Mouse (Mus musculus): Measurements from ENCODE around the gene Dab1. TPM values are rescaled to one million over a fixed set of nuclear protein-coding genes. Genes with fewer than 3 reads are reported as not detected.
A peak's percentile ranks its signal among the peaks of the same experiment; 100 is the strongest.

Gene Dab1
- total and polyA plus RNA-seq, 2 experiments from 2014 or later: 47.9 to 109 TPM

DNA sequence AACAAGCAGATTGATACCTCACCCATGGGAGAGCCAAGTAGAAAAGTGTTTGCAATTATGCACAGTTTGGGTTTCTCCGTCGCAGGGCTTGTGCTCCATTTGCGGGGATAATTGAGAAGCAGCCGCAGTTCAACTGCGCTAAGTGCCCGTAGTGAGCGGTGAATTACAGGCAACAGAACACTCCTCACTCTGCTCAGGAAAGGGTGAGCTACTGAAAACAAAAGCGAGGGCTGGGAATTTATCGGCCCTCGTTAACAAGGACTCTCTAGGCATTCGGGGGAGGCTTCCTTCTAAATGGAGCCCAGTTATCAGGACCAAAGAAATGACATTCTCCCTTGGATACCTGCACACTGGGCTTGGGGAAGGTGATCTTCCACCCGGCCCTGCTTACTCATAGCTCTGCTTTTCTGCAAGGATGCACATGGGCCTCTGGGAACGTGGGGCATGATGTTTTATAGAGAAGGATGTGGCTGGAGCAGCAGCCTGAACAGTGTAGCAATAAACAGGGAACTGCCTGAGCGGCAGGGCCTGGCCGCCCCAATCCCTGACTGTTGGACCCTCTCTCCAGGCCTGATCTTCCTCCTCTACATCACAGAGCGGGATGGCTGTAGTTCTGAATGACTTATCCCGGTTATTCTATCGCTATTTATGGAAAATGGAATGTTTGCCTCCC is 1067.1 kb downstream of the Dab1 start:
- Histone ChIP-seq H3K4me2 (ENCODE audit: low read depth, low read length, poor library complexity, severe bottlenecking) (no peak overlapping the region), H3K9me3 (ENCODE audit: low read length) (no peaks in the 10 kb centered on the region), H3K4me1 (ENCODE audit: insufficient read depth, low read length) (0 out of 2 replicates have a peak, but pooled peaks cover 3% of the 10 kb centered on the region), H3K9ac (replicated peaks; ENCODE audit: low read length, poor library complexity, severe bottlenecking) (no peak overlapping the region), H3K27me3 (ENCODE audit: insufficient read depth, low read length) (no peaks in the 10 kb centered on the region), H3K4me3 (ENCODE audit: low read depth, low read length) (no peak overlapping the region), H3K36me3 (ENCODE audit: insufficient read depth, low read length) (no peaks in the 10 kb centered on the region; the same call in 1 of the 2 replicates), H3K27ac (ENCODE audit: low read depth, low read length) (no peak overlapping the region)
- DNase-seq (ENCODE audit: low spot score) (peak; percentile 21), ATAC-seq (ENCODE audit: low FRiP score) (no peak)
- no peak for TF ChIP-seq CTCF (IDR thresholded peaks at IDR 0.05)
- 58% methylated on average over 18 of the region's 18 CpGs for WGBS

DNA sequence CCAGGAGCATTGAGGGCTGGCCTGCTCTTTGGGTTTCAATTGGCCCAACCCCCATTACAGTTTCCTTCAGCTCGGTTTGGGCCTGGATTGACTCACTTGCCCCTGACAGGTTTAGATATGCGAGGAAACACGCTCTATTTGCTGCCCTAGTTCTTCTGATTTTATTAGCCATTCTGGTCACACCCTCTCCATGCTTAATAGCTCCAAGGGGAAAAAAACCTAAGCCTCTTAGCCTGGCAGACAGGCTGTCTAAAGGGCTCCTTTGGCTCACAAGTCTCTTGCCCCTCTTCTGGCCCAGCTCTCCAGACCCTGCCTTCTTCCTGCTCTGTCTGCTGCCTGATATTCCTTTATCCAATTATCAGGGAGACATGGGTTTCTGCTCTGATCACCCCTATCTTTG is 1069.9 kb downstream of the Dab1 start:
- 0 out of 2 replicates have a peak, but pooled peaks cover 4% of the 10 kb centered on the region for H3K4me1 ChIP-seq (ENCODE audit: insufficient read depth, low read length)
- H3K27ac ChIP-seq (ENCODE audit: low read depth, low read length): 0 out of 2 replicates have a peak overlapping the region, but pooled peaks have one; percentile 38
- DNase-seq (ENCODE audit: low spot score) (peak; percentile 55), ATAC-seq (ENCODE audit: low FRiP score) (peak; percentile 34; the same call in 1 of the 2 replicates)
- H3K9me3 ChIP-seq (ENCODE audit: low read length): no peaks in the 10 kb centered on the region
- no peaks in the 10 kb centered on the region; the same call in 1 of the 2 replicates for H3K36me3 ChIP-seq (ENCODE audit: insufficient read depth, low read length)
- no peaks in the 10 kb centered on the region for H3K27me3 ChIP-seq (ENCODE audit: insufficient read depth, low read length)
- no peak overlapping the region for H3K9ac ChIP-seq (replicated peaks; ENCODE audit: low read length, poor library complexity, severe bottlenecking)
- H3K4me2 ChIP-seq (ENCODE audit: low read depth, low read length, poor library complexity, severe bottlenecking): no peak overlapping the region
- TF ChIP-seq CTCF (IDR thresholded peaks at IDR 0.05): no peak
- no peak overlapping the region for H3K4me3 ChIP-seq (ENCODE audit: low read depth, low read length)
- WGBS: 14% methylated on average over 3 of the region's 3 CpGs

DNA sequence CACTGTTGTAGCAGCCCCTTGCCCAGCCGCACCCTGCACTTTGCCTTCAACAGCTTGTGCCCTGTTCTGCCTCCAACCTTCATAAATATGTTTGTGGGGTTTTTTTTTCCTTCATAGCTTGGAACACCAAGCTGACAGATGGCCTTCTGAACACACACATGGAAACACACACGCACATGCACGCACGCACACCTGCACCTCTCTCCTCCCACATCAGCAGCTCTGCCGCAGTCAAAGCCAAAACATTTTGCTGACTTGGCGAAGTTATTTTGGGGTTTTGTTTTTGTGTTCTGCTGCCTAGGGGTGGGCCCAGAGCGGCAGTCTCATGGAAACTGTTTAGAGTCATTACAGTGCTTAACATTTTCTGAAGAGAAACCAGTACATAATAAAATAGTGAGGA is 1071.9 kb downstream of the Dab1 start:
- DNase-seq (ENCODE audit: low spot score) (no peak), ATAC-seq (ENCODE audit: low FRiP score) (no peak)
- WGBS: 80% methylated on average over 7 of the region's 7 CpGs

GRCm38 (mm10) chr4:104694188-104694587 is 1075.0 kb downstream of the Dab1 start:
- no peaks in the 10 kb centered on the region for H3K27me3 ChIP-seq (ENCODE audit: insufficient read depth, low read length)
- no peak overlapping the region for H3K9ac ChIP-seq (replicated peaks; ENCODE audit: low read length, poor library complexity, severe bottlenecking)
- no peak overlapping the region for H3K27ac ChIP-seq (ENCODE audit: low read depth, low read length)
- no peaks in the 10 kb centered on the region for H3K9me3 ChIP-seq (ENCODE audit: low read length)
- WGBS: 39% methylated on average over 11 of the region's 11 CpGs
- TF ChIP-seq CTCF (IDR thresholded peaks at IDR 0.05): no peak
- ATAC-seq (ENCODE audit: low FRiP score): no peak
- H3K4me1 ChIP-seq (ENCODE audit: insufficient read depth, low read length): 0 out of 2 replicates have a peak, but pooled peaks cover 5% of the 10 kb centered on the region
- H3K4me3 ChIP-seq (ENCODE audit: low read depth, low read length): no peak overlapping the region
- H3K4me2 ChIP-seq (ENCODE audit: low read depth, low read length, poor library complexity, severe bottlenecking): no peak overlapping the region
- no peak for DNase-seq (ENCODE audit: low spot score)
- no peaks in the 10 kb centered on the region for H3K36me3 ChIP-seq (ENCODE audit: insufficient read depth, low read length)

More for the DNA sequence above, 1071.9 kb downstream of the Dab1 start:
- H3K4me1 ChIP-seq (ENCODE audit: insufficient read depth, low read length): 0 out of 2 replicates have a peak, but pooled peaks cover 7% of the 10 kb centered on the region
- no peaks in the 10 kb centered on the region for H3K9me3 ChIP-seq (ENCODE audit: low read length)
- TF ChIP-seq CTCF (IDR thresholded peaks at IDR 0.05): no peak
- no peaks in the 10 kb centered on the region for H3K27me3 ChIP-seq (ENCODE audit: insufficient read depth, low read length)
- no peak overlapping the region for H3K4me3 ChIP-seq (ENCODE audit: low read depth, low read length)
- H3K36me3 ChIP-seq (ENCODE audit: insufficient read depth, low read length): no peaks in the 10 kb centered on the region; the same call in 1 of the 2 replicates
- no peak overlapping the region for H3K9ac ChIP-seq (replicated peaks; ENCODE audit: low read length, poor library complexity, severe bottlenecking)
- H3K4me2 ChIP-seq (ENCODE audit: low read depth, low read length, poor library complexity, severe bottlenecking): no peak overlapping the region
- H3K27ac ChIP-seq (ENCODE audit: low read depth, low read length): no peak overlapping the region

- no peaks in the 10 kb centered on the region for H3K27me3 ChIP-seq (ENCODE audit: insufficient read depth, low read length)
- no peak for DNase-seq (ENCODE audit: low spot score)
- no peak overlapping the region for H3K9ac ChIP-seq (replicated peaks; ENCODE audit: low read length, poor library complexity, severe bottlenecking)
- 0 out of 2 replicates have a peak, but pooled peaks cover 5% of the 10 kb centered on the region for H3K4me1 ChIP-seq (ENCODE audit: insufficient read depth, low read length)
- no peak overlapping the region for H3K4me2 ChIP-seq (ENCODE audit: low read depth, low read length, poor library complexity, severe bottlenecking)
- no peaks in the 10 kb centered on the region for H3K36me3 ChIP-seq (ENCODE audit: insufficient read depth, low read length)
- H3K27ac ChIP-seq (ENCODE audit: low read depth, low read length): no peak overlapping the region
- ATAC-seq (ENCODE audit: low FRiP score): no peak
- H3K4me3 ChIP-seq (ENCODE audit: low read depth, low read length): no peak overlapping the region
- no peak for TF ChIP-seq CTCF (IDR thresholded peaks at IDR 0.05)
- WGBS: 93% methylated on average over 3 of the region's 3 CpGs
- H3K9me3 ChIP-seq (ENCODE audit: low read length): no peaks in the 10 kb centered on the region
These were observed 1077.4 kb downstream of the Dab1 start for GRCm38 (mm10) chr4:104696522-104696921.

- 70% methylated on average over 4 of the region's 4 CpGs for WGBS
- H3K36me3 ChIP-seq (ENCODE audit: insufficient read depth, low read length): no peaks in the 10 kb centered on the region
These were observed 1078.5 kb downstream of the Dab1 start for GRCm38 (mm10) chr4:104697703-104698102.

More at GRCm38 (mm10) chr4:104697703-104698102, 1078.5 kb downstream of the Dab1 start:
- H3K27ac ChIP-seq (ENCODE audit: low read depth, low read length): no peak overlapping the region
- no peaks in the 10 kb centered on the region for H3K9me3 ChIP-seq (ENCODE audit: low read length)
- no peak for DNase-seq (ENCODE audit: low spot score)
- no peak overlapping the region for H3K4me3 ChIP-seq (ENCODE audit: low read depth, low read length)
- H3K27me3 ChIP-seq (ENCODE audit: insufficient read depth, low read length): no peaks in the 10 kb centered on the region
- 0 out of 2 replicates have a peak, but pooled peaks cover 5% of the 10 kb centered on the region for H3K4me1 ChIP-seq (ENCODE audit: insufficient read depth, low read length)
- ATAC-seq (ENCODE audit: low FRiP score): no peak
- no peak for TF ChIP-seq CTCF (IDR thresholded peaks at IDR 0.05)
- H3K4me2 ChIP-seq (ENCODE audit: low read depth, low read length, poor library complexity, severe bottlenecking): no peak overlapping the region
- H3K9ac ChIP-seq (replicated peaks; ENCODE audit: low read length, poor library complexity, severe bottlenecking): no peak overlapping the region
